Mouse (Mus musculus) MEL (cell line): ENCODE measurements around the gene Klf16.

ENCODE experiments used
- HCFC1 ChIP-seq: IDR thresholded peaks from 2 replicates; pipeline ENCODE4 v1.6.1; 2012; ENCODE audit warnings: low read depth, mild to moderate bottlenecking, inconsistent platforms, low read length, improper control_type of control experiment, moderate library complexity
- ZC3H11A ChIP-seq: IDR thresholded peaks from 2 replicates; pipeline ENCODE4 v1.6.1; 2012; ENCODE audit warnings: low read depth, mild to moderate bottlenecking, inconsistent platforms, low read length, improper control_type of control experiment

DNA sequence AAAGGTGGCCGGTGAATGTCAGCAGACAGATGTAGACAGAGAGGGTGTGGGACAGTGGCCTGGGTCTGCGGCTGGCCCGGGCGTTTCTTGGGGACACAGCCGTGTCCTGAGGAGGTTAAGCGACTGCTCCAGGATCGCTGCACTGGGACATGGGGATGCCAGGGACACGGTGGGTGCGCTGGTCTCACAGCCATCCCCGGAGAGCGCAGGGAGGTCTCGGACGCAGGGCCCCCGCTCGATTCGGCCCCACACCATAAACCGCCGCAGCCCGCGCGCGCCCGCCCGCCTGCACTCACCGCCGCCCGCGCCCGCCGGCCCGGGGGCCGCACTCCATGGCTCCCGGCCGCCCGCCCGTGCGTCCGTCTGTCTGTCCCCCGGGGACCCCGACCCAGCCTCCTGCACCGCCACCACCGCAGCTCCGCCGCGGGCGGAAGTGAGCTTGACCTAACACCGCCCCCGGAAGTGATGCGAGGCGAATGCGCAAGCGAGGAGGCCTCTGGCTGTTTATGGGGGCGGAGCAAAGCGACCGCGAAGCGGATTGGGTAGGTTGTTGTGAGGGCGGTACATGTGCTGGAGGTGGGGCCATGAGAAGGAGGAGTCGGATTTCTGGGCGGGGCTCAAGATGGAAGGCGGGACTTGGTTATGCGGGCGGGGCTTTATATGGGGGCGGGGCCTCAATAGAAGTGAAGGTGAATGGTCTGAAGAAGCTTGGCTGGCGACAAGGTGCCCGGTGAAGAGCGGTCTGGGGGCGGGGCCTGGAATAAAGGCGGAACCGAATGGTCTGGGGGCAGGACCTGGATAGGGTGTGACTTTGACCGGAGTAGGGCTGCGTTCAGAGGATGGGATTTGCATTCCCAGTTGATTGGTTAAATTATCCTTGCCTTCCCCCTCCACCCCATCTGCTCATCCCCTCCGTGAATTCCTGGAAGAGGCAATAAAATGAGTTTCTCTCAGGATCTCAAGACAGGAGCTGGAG is 13.0 kb upstream of the Klf16 start, which contains the start of gene Abhd17a:
- no peak for TF ChIP-seq ZC3H11A
- peak; percentile 84 for TF ChIP-seq HCFC1
